Mouse (Mus musculus) lung, embryonic 16.5 days (tissue): ENCODE data around the gene Gm21958. TPM values are rescaled to one million over a fixed set of nuclear protein-coding genes. Genes with fewer than 3 reads are reported as not detected.

Experiments used
- ATAC-seq: fragments of 200-750 bp; cut with Nextera tagmentation; 2 replicates; pipeline ENCODE4 v1.8.0; 2017; ENCODE audit warnings: low read depth, mild to moderate bottlenecking, moderate library complexity
- H3K27ac ChIP-seq: fragments of 300-500 bp; sonication (generic); 2 replicates; pipeline ENCODE4 v1.5.1; 2014; ENCODE audit warnings: mild to moderate bottlenecking, control low read depth, low read length
- H3K27me3 ChIP-seq: fragments of 300-500 bp; sonication (generic); 2 replicates; pipeline ENCODE4 v1.6.1; 2014; ENCODE audit warnings: low read depth, low read length, mixed read lengths; ENCODE audit not compliant: control insufficient read depth, insufficient read depth
- H3K36me3 ChIP-seq: fragments of 300-500 bp; sonication (generic); 2 replicates; pipeline ENCODE4 v1.6.1; 2014; ENCODE audit warnings: low read length; ENCODE audit not compliant: control insufficient read depth, insufficient read depth
- H3K4me1 ChIP-seq: fragments of 300-500 bp; sonication (generic); replicated peaks from 2 replicates; pipeline ENCODE4 v1.6.1; 2014; ENCODE audit warnings: low read length, mixed read lengths; ENCODE audit not compliant: control insufficient read depth, insufficient read depth
- H3K4me2 ChIP-seq: fragments of 300-500 bp; sonication (generic); 2 replicates; pipeline ENCODE4 v1.6.1; 2014; ENCODE audit warnings: low read depth, low read length, control low read depth
- H3K4me3 ChIP-seq: fragments of 300-500 bp; sonication (generic); 2 replicates; pipeline ENCODE4 v1.5.1; 2014; ENCODE audit warnings: mild to moderate bottlenecking, low read length, control low read depth
- H3K9ac ChIP-seq: fragments of 300-500 bp; sonication (generic); 2 replicates; pipeline ENCODE4 v1.6.1; 2014; ENCODE audit warnings: low read length, control low read depth
- H3K9me3 ChIP-seq: fragments of 300-500 bp; sonication (generic); 2 replicates; pipeline ENCODE4 v1.6.1; 2016; ENCODE audit warnings: low read length; ENCODE audit not compliant: control insufficient read depth
- WGBS: fragments of 180-500 bp; shearing (Covaris S2); extraction: QIAGEN DNeasy Blood & Tissue Kit; methylation state at CpG from one replicate; pipeline ENCODE4 v1.1.7; 2014; 5-methylcytosine and 5-hydroxymethylcytosine counted together
- polyA plus RNA-seq: library from polyadenylated mRNA; unstranded; fragments of >200 nt; fragmentation: Nextera tagmentation; extraction: Ambion mirVana; gene quantifications from 2 replicates; pipeline ENCODE4 v1.2.1, GENCODE M21; 2015

The Gm21958 gene
- polyA plus RNA-seq, 1 experiment from 2014 or later: 0.67 TPM

GRCm38 (mm10) chr3:54672111-54672510 is 42.0 kb downstream of the Gm21958 start:
- WGBS: 43% methylated on average over 3 of the region's 3 CpGs

GRCm38 (mm10) chr3:54669559-54669958 is 44.6 kb downstream of the Gm21958 start:
- H3K4me3 ChIP-seq: no peak overlapping the region
- no peaks in the 10 kb centered on the region for H3K4me1 ChIP-seq
- no peak overlapping the region for H3K27ac ChIP-seq
- ATAC-seq: no peak
- no peaks in the 10 kb centered on the region for H3K9me3 ChIP-seq
- H3K9ac ChIP-seq: no peak overlapping the region
- WGBS: 74% methylated on average over 6 of the region's 6 CpGs
- H3K36me3 ChIP-seq: no peaks in the 10 kb centered on the region
- H3K27me3 ChIP-seq: no peaks in the 10 kb centered on the region
- no peak overlapping the region for H3K4me2 ChIP-seq

More at GRCm38 (mm10) chr3:54672111-54672510, 42.0 kb downstream of the Gm21958 start:
- Histone ChIP-seq H3K4me3 (no peak overlapping the region), H3K27ac (no peak overlapping the region), H3K4me2 (no peak overlapping the region), H3K27me3 (no peaks in the 10 kb centered on the region), H3K36me3 (no peaks in the 10 kb centered on the region), H3K4me1 (no peaks in the 10 kb centered on the region), H3K9ac (no peak overlapping the region), H3K9me3 (no peaks in the 10 kb centered on the region)
- no peak for ATAC-seq

GRCm38 (mm10) chr3:54668722-54669121 is 45.4 kb downstream of the Gm21958 start:
- Histone ChIP-seq H3K4me2 (no peak overlapping the region), H3K9me3 (no peaks in the 10 kb centered on the region), H3K27me3 (no peaks in the 10 kb centered on the region), H3K4me3 (no peak overlapping the region), H3K9ac (no peak overlapping the region), H3K27ac (no peak overlapping the region), H3K36me3 (no peaks in the 10 kb centered on the region), H3K4me1 (no peaks in the 10 kb centered on the region)
- 67% methylated on average over 6 of the region's 6 CpGs for WGBS
- no peak for ATAC-seq

- no peaks in the 10 kb centered on the region for H3K27me3 ChIP-seq
- 61% methylated on average over 3 of the region's 3 CpGs for WGBS
- H3K4me1 ChIP-seq: no peaks in the 10 kb centered on the region
- H3K4me3 ChIP-seq: no peak overlapping the region
- no peaks in the 10 kb centered on the region for H3K9me3 ChIP-seq
- no peak overlapping the region for H3K9ac ChIP-seq
- no peaks in the 10 kb centered on the region for H3K36me3 ChIP-seq
- ATAC-seq: no peak
- no peak overlapping the region for H3K4me2 ChIP-seq
- H3K27ac ChIP-seq: no peak overlapping the region
These were observed 46.0 kb downstream of the Gm21958 start for GRCm38 (mm10) chr3:54668141-54668540.

Other genes starting within 250 kb of the Gm21958 start
- 97.1 and 98.8 TPM in 2 replicates for gene Supt20, start 21.5 kb downstream of the Gm21958 start, polyA plus RNA-seq
- 119 and 123 TPM in 2 replicates for gene Exosc8, start 21.0 kb upstream of the Gm21958 start, polyA plus RNA-seq
- 50.5 and 51.9 TPM in 2 replicates for gene Alg5, start 21.2 kb upstream of the Gm21958 start, polyA plus RNA-seq
- 1.8 and 2.4 TPM in 2 replicates for gene Smad9, start 41.2 kb upstream of the Gm21958 start, polyA plus RNA-seq
- gene Rfxap, start 93.4 kb upstream of the Gm21958 start, polyA plus RNA-seq: 25.4 and 26.2 TPM in 2 replicates
- not detected in 2 replicates for gene Sertm1, start 201.5 kb upstream of the Gm21958 start, polyA plus RNA-seq